Mouse (Mus musculus): Measurements from ENCODE around the gene 1700067K01Rik.

Gene 1700067K01Rik

DNA sequence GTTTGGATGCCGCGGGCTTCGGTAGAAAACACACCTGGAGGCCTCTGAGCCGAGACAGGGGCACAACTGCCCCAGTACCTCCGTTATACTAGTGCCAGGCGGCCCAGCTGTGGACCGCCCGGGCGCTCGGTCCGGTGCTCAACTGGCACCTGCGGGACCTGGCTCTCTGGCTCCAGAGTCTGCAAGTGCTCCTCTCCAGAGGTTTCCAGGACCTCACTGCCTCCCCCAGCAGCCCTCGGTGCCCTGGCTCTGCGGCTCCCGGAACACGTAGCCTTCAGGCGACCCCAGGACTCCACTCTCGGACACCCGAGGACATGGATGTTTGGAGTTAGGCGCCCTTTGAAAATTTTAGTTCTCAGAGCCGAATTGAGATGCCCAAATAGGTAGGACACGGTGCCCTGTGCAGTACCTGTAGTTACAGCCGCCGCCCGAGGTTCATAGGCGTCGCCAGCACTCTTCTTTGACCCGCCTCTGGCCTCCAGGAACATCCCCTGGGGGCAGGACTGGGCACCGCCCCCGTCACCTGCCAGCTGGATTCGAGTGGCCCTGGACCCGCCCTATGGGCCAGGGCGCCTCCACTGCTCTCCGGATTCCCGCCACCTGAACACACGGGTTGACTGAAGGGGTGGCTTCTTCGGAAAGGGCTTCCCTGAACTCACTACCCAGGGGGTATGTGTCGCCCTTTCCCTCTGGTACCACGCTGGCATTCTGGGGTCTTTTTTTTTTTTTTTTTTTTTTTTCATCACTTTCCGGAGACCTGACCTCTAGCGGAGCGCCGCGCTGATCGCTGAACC is 10.6 kb downstream of the 1700067K01Rik start, which contains the start of gene 2210011C24Rik:
Gene 2210011C24Rik (minus strand): TSS at position 467 of the 794 bp plus-strand sequence.
- no peak for DNase-seq (ENCODE audit: low read depth, low spot score)

- no peak for DNase-seq (ENCODE audit: low read depth, low spot score)
These were observed 11.3 kb downstream of the 1700067K01Rik start for GRCm38 (mm10) chr8:84012499-84013165.

DNA sequence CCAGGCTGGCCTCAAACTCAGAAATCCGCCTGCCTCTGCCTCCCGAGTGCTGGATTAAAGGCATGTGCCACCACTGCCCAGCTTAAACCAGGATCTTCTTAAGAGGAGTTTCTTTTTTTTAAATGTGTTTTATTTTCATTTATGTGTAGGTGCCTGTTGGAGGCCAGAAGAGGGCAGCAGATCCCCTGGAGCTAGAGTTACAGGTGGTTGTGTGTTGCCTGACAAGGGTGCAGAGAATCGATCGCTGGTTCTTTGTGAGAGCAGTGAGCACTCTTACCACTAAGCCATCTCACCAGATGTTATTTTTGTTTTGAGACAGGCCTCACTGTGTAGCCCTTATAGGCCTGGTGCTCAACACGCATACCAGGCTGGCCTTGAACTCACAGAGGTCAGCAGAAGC is 14.5 kb downstream of the 1700067K01Rik start:
- DNase-seq (ENCODE audit: low read depth, low spot score): no peak

DNA sequence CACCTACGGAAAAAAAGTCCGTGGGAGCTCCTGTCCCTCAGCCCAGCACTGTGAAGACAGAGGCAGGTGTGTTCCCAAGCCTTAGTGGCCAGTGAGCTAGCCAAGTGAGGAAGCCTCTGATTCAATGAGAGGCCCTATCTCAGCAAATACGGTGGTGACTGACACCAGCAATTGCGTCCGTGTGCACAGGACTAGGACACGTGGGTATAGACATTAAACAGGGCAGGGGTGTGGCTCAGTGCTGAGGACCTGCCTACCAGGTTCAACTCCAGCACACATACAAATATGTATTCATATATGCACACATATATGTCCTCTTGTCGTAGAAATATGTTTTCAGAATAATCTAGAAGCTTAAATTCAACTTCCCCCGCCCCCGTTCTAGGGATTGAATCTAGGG is 18.4 kb downstream of the 1700067K01Rik start:
- no peak for DNase-seq (ENCODE audit: low read depth, low spot score)

GRCm38 (mm10) chr8:84021096-84021495 is 19.8 kb downstream of the 1700067K01Rik start, which contains the start of gene Palm3:
Gene Palm3 (plus strand): TSS chr8:84021471.
- DNase-seq (ENCODE audit: low read depth, low spot score): no peak

GRCm38 (mm10) chr8:84021569-84021968 is 20.3 kb downstream of the 1700067K01Rik start:
- DNase-seq (ENCODE audit: low read depth, low spot score): no peak

DNA sequence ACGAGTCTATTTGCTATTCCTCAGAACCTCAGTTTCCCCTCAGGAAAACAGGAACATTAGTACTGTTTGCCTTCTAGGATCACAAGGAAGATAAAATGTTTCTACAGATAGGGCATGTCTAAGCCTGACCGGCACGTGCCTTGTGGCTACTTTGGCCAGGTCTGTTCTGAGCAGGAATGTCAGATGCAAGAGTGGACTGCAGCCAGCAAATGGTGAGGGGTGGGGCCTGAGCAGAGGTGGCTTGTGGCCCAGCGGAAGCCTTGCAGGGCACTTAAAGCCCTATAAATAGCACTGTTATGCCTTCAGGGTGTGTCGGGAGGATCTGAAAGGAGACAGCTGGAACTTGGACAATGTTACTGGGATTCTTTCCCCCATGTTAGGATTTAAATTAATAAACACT is 21.8 kb downstream of the 1700067K01Rik start:
- DNase-seq (ENCODE audit: low read depth, low spot score): no peak

DNA sequence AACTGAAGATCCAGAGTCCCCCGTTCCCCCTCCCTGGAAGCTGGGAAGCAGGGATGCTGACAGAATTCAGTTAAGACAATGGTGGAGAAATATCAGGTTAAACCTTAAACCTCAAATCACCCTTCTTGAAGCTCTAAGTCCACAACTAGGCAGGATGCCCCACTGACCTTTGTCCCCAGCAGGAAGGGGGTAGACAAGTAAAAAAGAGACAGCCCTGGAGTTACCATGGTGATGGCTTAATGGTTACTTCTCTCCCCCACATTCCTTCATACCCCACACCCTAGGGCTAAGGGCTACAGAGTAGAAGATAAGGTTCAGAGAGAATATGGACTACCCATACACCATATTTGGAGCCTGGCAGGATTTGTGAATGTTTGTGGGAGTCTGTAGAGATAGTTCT is 22.3 kb downstream of the 1700067K01Rik start:
- DNase-seq (ENCODE audit: low read depth, low spot score): no peak

DNA sequence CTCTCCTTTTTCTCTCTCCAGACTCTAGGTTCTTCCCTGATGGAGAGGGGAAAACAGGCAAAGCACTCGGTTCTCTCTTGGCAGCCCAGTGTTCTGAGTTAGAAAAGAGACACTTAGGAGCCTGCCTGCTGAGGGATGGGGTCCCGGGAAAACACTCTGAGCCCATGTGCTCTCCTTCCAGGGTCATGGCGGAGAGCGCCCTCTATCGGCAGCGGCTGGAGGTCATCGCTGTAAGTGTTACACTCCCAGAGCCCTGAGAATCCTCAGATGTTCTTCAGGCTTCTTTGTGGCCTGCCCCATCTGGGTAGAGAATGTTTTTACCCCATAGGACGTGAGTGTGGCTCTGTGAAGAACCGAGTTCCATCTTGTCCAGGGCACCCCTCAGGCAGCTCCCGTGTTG is 22.9 kb downstream of the 1700067K01Rik start:
- no peak for DNase-seq (ENCODE audit: low read depth, low spot score)

GRCm38 (mm10) chr8:84025863-84026262 is 24.6 kb downstream of the 1700067K01Rik start:
- peak; percentile 56 for DNase-seq (ENCODE audit: low read depth, low spot score)

- DNase-seq (ENCODE audit: low read depth, low spot score): no peak
These were observed 26.1 kb downstream of the 1700067K01Rik start for GRCm38 (mm10) chr8:84027449-84027848.

DNA sequence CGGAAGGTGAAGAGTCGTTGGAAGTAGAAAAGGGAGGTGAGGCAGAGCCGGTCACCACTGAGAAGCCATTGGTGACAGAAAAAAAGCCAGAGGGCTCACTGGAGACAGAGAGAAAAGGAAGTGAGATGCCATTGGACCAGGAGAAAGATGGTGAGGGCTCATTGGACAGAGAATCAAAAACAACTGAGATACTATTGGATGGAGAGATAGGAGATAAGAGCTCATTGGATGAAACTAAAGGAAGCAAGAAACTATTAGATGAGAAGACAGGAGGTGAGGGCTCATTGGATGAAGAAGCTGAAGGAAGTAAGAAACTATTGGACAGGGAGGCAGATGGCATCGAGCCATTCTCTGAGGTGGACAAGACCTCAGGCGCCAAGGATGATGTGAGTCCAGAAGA is 28.0 kb downstream of the 1700067K01Rik start:
- DNase-seq (ENCODE audit: low read depth, low spot score): no peak

GRCm38 (mm10) chr8:84032777-84033176 is 31.5 kb downstream of the 1700067K01Rik start:
- no peak for DNase-seq (ENCODE audit: low read depth, low spot score)

- no peak for DNase-seq (ENCODE audit: low read depth, low spot score)
These were observed 36.7 kb downstream of the 1700067K01Rik start for GRCm38 (mm10) chr8:84038015-84038414.

- DNase-seq (ENCODE audit: low read depth, low spot score): peak; percentile 69
These were observed 37.7 kb downstream of the 1700067K01Rik start for GRCm38 (mm10) chr8:84039050-84039449.

GRCm38 (mm10) chr8:84042066-84042947 is 41.0 kb downstream of the 1700067K01Rik start, which contains the start of gene Il27ra:
Gene Il27ra (minus strand): TSS chr8:84042589.
- DNase-seq (ENCODE audit: low read depth, low spot score): peak; percentile 40

GRCm38 (mm10) chr8:84042948-84043342 is 41.6 kb downstream of the 1700067K01Rik start:
- DNase-seq (ENCODE audit: low read depth, low spot score): no peak

- DNase-seq (ENCODE audit: low read depth, low spot score): no peak
These were observed 42.8 kb downstream of the 1700067K01Rik start for GRCm38 (mm10) chr8:84044103-84044502.

- DNase-seq (ENCODE audit: low read depth, low spot score): no peak
These were observed 43.6 kb downstream of the 1700067K01Rik start, which contains the start of gene Rln3 for GRCm38 (mm10) chr8:84044900-84045299. Gene Rln3 (minus strand): TSS chr8:84045000.

DNA sequence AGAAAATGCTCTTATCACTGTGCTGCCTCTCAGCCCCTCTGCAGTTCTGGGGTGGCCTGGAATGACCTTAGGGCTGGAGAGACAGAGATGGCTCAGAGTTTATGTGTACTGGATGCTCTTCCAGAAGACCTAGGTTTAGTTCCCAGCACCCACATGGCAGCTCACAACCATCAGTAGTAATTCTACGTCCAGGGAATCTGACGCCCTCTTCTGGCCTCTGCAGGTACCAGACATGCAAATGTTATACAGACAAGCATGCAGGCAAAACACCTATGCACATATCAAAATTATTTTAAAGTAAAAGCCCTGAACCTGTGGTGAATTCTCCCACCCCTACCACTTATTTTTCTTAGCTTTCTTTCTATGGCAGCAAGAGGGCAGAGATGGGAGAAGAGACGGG is 45.2 kb downstream of the 1700067K01Rik start:
- DNase-seq (ENCODE audit: low read depth, low spot score): no peak

- no peak for DNase-seq (ENCODE audit: low read depth, low spot score)
These were observed 46.9 kb downstream of the 1700067K01Rik start for GRCm38 (mm10) chr8:84048171-84048570.

DNA sequence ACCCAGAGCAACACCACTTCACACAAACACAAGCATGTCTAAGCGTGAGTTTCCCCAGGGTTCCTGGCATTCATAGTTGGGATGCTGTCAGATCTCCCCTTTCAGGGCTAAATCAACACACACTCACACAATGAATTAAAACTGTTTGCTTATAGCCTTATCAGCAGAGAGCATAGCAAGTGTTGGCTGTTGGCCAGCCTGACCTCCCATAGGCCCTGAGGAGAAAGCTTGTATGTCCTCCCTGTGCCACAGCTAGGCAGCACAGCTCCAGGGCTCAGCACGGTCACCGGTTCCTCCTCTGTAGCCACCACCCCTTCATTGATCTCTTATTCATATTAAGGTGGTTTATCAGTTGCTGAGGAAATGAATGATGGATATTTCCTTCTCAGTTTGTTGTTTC is 51.4 kb downstream of the 1700067K01Rik start:
- DNase-seq (ENCODE audit: low read depth, low spot score): no peak

All from embryo, embryonic 11.5 days (tissue).